Mouse (Mus musculus) heart, postnatal 10 days (tissue): ENCODE measurements at regions not wholly inside any gene's neighbourhood (a gene's known extent, or its start where the extent isn't known, plus 50 kb on each side); places are given as distances from the start of the nearest gene placed in this dataset.
"Not testable (repeated sequence)": the region's sequence is repeated elsewhere in the genome, so short reads cannot be mapped to it uniquely, and the experiment has no call there.

Experiments used
- DNase-seq, 2 experiments: peaks; one replicate each; pipeline ENCODE4 v3.0.0; 2021
- intact Hi-C: fragments of 180-260 bp; cut with DNase I; formaldehyde crosslinking; loops from one replicate; pipeline ENCODE4 v1.15.1; 2025

- no peak for DNase-seq
- intact Hi-C loops = no loop called here
Measured at GRCm38 (mm10) chr13:25617578-25617977, 347.3 kb upstream of the Nrsn1 start.

DNA sequence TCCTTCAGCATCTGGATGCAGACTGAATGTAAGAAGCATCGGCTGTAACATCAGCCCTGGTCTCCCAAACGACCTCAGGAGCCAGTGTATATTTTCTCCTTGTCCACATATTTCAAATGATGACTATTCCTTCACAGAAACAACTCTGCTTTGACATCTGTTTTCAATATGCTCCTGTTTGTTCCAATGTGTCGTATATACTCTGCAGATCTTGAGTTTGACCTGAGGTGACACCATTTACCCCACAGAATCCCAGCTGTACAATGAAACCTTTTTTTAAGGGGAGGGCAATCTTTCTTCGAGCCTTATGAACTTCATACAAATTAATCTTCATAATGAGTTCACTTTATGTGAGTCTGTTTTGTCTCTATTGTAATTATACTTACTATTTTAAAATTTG, 341.7 kb upstream of the Nrsn1 start:
- no peak for DNase-seq
- intact Hi-C loops = no loop called here

GRCm38 (mm10) chr13:25609641-25610040, 339.3 kb upstream of the Nrsn1 start:
- no peak for DNase-seq
- intact Hi-C loops = no loop called here

GRCm38 (mm10) chr13:25609241-25609640, 338.9 kb upstream of the Nrsn1 start:
- intact Hi-C loops = no loop called here
- DNase-seq = no peak

DNA sequence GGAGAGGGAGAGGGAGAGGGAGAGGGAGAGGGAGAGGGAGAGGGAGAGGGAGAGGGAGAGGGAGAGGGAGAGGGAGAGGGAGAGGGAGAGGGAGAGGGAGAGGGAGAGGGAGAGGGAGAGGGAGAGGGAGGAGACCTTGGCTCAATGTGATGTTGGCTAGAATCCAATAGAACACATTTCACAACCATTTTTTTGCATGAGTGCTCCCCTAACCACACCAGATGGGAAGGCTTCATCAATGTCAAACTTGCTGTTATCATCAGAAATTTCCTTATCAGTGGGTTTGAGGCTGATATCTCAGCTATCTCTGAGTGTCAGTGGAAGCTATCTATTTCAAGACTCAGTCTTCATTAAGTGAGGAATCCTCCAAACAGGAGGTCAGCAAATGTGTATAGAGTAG, 331.0 kb upstream of the Nrsn1 start:
- DNase-seq, intact Hi-C loops: not testable (repeated sequence)

DNA sequence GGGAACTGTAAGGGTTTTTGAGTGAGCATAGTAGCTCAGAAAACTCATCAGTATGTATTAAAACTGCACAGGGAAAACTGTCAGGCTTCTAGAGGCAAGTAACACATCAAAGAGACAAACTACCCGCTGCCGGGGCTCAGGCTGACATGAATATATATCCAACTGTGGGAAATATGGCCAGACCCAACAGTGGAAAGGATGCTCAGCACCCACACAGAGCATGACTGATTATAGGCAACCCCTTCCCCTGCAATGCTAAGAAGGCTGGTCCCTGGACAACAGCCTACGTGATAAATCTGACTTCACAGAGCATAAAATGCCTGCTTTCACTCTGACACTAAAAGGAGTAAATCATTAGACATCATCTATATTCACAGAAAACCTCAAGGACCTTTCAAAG, 324.3 kb upstream of the Nrsn1 start:
- intact Hi-C loops = no loop called here
- DNase-seq = no peak

DNA sequence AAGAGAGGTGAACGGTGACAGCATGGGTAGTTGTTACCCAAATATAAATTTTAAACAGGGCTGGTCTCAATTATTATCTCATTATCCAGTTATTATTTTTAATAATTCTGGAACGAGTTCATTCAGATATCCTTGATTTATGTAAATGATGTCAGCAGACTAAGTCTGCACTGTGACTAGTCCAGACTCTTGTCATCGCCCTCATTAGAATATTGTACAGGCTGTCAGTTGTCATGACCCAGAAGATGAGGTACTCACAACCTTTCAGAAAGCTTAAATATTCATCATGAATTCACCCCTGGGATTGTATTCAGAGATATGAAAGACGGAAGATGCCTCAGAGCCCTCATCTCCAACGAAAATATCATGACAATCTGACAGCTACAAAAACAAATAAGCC, 300.3 kb upstream of the Nrsn1 start:
- intact Hi-C loops = no loop called here
- no peak for DNase-seq

DNA sequence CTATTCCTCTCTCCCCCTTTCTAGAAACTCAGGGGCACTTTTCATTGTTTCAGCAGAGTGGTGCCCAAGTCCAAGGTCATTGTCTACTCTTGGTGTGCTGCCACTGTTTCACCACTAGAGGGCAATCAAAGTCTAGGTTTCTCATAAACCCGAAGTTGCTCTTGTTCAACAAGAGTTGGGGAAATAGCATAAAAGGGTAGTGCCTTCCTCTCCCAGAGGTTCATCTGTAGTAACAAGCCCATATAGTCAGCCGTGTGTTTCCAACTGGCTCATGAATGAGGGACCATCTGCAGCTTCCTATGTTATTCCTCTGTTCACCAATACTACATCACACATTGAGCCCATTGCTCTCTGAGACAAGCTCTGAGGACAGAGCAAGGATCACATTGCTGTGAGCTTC, 292.4 kb upstream of the Nrsn1 start:
- peak; percentile 50 to 69 for DNase-seq
- intact Hi-C loops = no loop called here

DNA sequence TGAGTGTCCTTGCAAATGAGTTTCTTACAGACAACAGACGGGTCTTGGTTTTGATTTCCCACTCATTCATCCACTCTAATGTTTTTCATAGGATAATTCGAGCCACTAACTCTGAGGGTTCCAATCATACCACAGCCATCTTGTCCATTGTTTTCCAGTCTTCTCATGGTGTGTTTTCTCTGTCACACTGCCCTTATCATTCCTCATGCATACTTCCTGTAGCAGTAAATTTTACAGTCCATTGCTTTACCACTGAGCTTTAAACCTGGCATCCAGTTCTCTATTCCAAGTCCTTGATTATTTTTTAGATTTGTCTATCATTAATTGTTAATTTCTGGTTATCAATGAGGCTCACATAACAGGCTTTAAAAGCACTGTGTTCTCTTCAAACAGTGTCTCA, 290.0 kb upstream of the Nrsn1 start:
- intact Hi-C loops = no loop called here
- DNase-seq = no peak

DNA sequence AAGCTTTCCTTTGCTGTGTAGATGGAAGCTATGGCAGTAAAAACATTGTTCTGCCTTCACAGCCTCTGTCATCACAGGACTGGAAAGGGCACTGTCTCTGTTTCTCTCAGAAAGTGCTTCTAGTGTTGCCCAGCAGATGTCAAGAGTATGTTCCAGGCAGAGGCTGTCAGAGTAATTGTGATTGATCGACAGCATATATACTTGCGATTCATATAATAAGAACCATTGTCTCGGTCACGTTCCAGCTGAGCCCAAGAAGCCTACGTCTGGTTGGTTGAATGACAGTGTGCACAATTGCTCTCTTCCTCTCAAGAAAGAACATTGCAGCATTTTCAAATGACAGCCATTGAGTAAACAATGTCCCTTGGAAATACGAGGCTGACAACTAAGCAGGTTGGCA, 284.7 kb upstream of the Nrsn1 start:
- intact Hi-C loops = no loop called here
- DNase-seq = no peak

GRCm38 (mm10) chr13:25548551-25548950, 278.2 kb upstream of the Nrsn1 start:
- DNase-seq = no peak
- intact Hi-C loops = no loop called here

GRCm38 (mm10) chr13:25547150-25548145, 277.1 kb upstream of the Nrsn1 start:
- DNase-seq = no peak
- intact Hi-C loops = no loop called here

DNA sequence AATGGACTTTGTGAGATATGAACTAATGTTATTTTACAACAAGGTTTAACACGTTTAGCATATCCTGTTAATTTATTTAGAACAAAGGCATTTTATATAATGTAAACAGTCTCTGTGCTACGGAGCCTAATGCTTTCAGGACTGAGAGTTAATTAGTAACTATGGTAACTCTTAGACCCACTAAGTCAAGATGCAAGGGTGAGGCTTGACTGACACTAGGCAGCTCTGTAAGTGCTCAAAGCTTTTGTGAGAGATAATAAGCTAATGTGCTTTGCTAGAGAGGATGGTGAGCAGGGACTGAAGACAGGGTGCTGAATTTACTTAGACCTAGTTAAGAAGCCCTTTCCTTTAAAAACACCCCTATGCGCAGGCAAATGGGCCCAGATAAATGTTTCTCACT, 253.8 kb upstream of the Nrsn1 start:
- intact Hi-C loops = no loop called here
- no peak for DNase-seq

DNA sequence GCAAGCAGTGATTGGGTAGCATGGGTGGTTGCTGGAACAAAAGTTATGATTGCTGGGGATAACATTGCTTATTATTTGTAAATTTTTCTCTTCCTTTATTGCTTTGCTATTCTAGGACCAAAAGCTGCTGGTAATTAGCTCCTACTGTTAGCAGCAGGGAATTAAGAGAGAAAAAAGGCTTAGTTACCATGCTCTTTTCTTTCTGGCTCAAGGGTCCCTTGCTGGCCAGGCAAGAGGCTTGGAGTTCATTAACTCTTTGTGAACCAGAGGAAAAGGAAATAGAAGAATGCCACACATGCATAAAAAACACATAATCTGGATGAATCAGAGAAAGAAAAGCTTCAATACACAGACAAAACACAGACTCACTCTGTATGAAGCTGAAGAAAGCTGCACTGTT, 237.1 kb upstream of the Nrsn1 start:
- no peak for DNase-seq
- intact Hi-C loops = no loop called here

- no peak for DNase-seq
- intact Hi-C loops = no loop called here
Measured at GRCm38 (mm10) chr13:25494492-25495034, 224.3 kb upstream of the Nrsn1 start.

DNA sequence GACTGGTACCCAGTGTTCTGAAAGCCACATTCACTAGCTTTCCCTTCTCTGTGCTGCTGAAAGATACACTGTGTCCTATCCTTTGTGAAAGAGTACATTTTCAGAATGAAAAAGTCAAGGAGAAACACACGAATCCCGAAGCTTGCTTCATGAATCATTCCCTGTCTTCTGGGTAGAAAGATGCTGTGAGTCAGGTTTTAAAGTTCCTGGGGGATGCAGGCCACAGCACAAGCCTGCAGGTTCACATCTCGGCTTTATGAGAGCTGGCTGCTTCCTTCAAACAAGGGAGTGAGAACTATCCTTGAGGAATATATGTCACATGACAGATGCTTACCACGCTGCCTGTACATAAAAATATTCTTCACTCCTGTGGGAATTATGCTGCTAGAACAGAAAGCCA, 219.7 kb upstream of the Nrsn1 start:
- DNase-seq = no peak
- intact Hi-C loops = no loop called here

- no peak for DNase-seq
- intact Hi-C loops = no loop called here
Measured at GRCm38 (mm10) chr13:25483309-25483708, 213.0 kb upstream of the Nrsn1 start.

GRCm38 (mm10) chr13:25451917-25452316, 181.6 kb upstream of the Nrsn1 start:
- intact Hi-C loops = no loop called here
- no peak for DNase-seq

- no peak for DNase-seq
- intact Hi-C loops = no loop called here
Measured at GRCm38 (mm10) chr13:25451357-25451861, 181.1 kb upstream of the Nrsn1 start.

GRCm38 (mm10) chr13:25429701-25430418, 159.6 kb upstream of the Nrsn1 start:
- no peak for DNase-seq
- intact Hi-C loops = no loop called here

GRCm38 (mm10) chr13:25403182-25403795, 133.0 kb upstream of the Nrsn1 start:
- no peak for DNase-seq
- intact Hi-C loops = no loop called here
